Mouse (Mus musculus): Measurements from ENCODE around the gene Mrpl41. TPM values are rescaled to one million over a fixed set of nuclear protein-coding genes. Genes with fewer than 3 reads are reported as not detected.
"Not testable (repeated sequence)": the region's sequence is repeated elsewhere in the genome, so short reads cannot be mapped to it uniquely, and the experiment has no call there.

Mrpl41 gene
- polyA plus RNA-seq, 1 experiment from 2014 or later: 132 TPM

- Histone ChIP-seq H3K4me3 (ENCODE audit: low read length) (no peak overlapping the region), H3K9me3 (ENCODE audit: control insufficient read depth, low read length) (no peaks in the 10 kb centered on the region), H3K4me2 (replicated peaks; ENCODE audit: low read depth, low read length) (no peak overlapping the region), H3K27me3 (ENCODE audit: control insufficient read depth, insufficient read depth, low read length) (no peaks in the 10 kb centered on the region), H3K9ac (ENCODE audit: low read depth, low read length) (no peak overlapping the region), H3K36me3 (ENCODE audit: control insufficient read depth, insufficient read depth, low read length) (no peaks in the 10 kb centered on the region), H3K27ac (ENCODE audit: low read depth, low read length) (no peak overlapping the region), H3K4me1 (ENCODE audit: control insufficient read depth, insufficient read depth, low read length) (no peaks in the 10 kb centered on the region)
- 42% methylated on average over 2 of the region's 2 CpGs for WGBS
- ATAC-seq (ENCODE audit: low FRiP score, low TSS enrichment): no peak
These were observed 12.9 kb upstream of the Mrpl41 start for GRCm38 (mm10) chr2:24987762-24988161.

- no peak for ATAC-seq (ENCODE audit: low FRiP score, low TSS enrichment)
- Histone ChIP-seq H3K27me3 (ENCODE audit: control insufficient read depth, insufficient read depth, low read length) (no peaks in the 10 kb centered on the region), H3K36me3 (ENCODE audit: control insufficient read depth, insufficient read depth, low read length) (peaks cover 15% of the 10 kb centered on the region), H3K9ac (ENCODE audit: low read depth, low read length) (no peak overlapping the region), H3K4me2 (replicated peaks; ENCODE audit: low read depth, low read length) (no peak overlapping the region), H3K27ac (ENCODE audit: low read depth, low read length) (no peak overlapping the region), H3K9me3 (ENCODE audit: control insufficient read depth, low read length) (no peaks in the 10 kb centered on the region), H3K4me3 (ENCODE audit: low read length) (no peak overlapping the region), H3K4me1 (ENCODE audit: control insufficient read depth, insufficient read depth, low read length) (peaks cover 13% of the 10 kb centered on the region)
- WGBS: 90% methylated on average over 5 of the region's 5 CpGs
These were observed 2.1 kb upstream of the Mrpl41 start for GRCm38 (mm10) chr2:24976960-24977359.

DNA sequence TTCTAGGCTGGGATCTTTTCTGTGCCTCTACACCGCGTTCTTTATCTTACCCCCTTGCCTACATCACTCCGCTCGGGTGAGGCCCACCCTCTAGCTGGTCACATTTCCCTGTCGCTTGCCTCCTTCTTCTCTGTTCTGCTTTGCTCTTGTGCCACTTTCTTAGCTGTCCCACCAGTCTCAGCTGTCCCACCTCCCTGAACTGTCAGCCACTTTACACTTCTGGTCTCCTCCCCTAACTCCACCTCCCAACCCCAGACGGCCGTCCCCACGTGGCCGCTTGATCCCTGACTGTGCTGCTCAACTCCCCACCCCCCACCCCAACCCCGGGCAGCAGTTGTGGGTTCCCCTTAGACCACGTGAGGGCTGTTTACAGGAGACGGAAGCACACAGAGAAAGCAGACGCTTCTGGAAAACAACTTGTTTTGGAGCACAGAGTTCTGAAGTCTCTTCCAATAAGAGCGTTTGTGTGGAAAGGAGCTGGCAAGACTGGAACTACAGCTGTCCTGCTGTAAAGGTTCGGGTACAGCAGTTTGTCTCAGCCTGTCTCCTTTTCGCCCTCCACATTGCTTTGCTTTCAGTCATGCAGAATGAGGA is 903 bp upstream of the Mrpl41 start, which contains the start of gene Pnpla7:
Gene Pnpla7 (plus strand): TSS at position 330 of the 594 bp plus-strand sequence.
- peak; percentile 78 for ATAC-seq (ENCODE audit: low FRiP score, low TSS enrichment)
- H3K4me1 ChIP-seq (ENCODE audit: control insufficient read depth, insufficient read depth, low read length): peaks cover 13% of the 10 kb centered on the region
- no peaks in the 10 kb centered on the region for H3K9me3 ChIP-seq (ENCODE audit: control insufficient read depth, low read length)
- H3K9ac ChIP-seq (ENCODE audit: low read depth, low read length): peak within 1 kb of the TSS; percentile 78
- H3K27ac ChIP-seq (ENCODE audit: low read depth, low read length): peak within 1 kb of the TSS; percentile 90
- H3K4me2 ChIP-seq (replicated peaks; ENCODE audit: low read depth, low read length): peak within 1 kb of the TSS; percentile 99
- no peaks in the 10 kb centered on the region for H3K27me3 ChIP-seq (ENCODE audit: control insufficient read depth, insufficient read depth, low read length)
- peaks cover 24% of the 10 kb centered on the region for H3K36me3 ChIP-seq (ENCODE audit: control insufficient read depth, insufficient read depth, low read length)
- H3K4me3 ChIP-seq (ENCODE audit: low read length): peak within 1 kb of the TSS; percentile 88
- under 1% methylated on average over 16 of the region's 16 CpGs for WGBS

DNA sequence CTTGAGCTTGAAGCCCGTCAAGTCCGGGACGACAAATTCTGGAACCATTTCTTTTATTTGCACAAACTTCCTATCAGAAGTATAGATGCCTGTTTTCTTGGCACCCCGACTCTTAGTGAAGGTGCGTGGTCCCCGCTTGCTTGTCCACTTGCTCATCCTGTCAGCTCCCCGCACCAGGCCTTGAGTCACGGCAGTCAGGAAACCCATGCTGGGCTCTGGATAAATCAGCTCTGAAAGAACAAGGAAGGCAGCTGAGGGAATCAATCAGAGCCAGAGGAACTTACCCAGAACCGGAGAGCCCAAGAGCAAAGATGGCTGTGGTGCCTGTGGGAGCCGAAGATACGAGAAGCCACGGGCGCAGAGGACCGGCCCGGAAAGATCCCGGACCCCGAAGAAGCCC is 446 bp downstream of the Mrpl41 start:
- not testable (repeated sequence) for H3K9me3 ChIP-seq (ENCODE audit: control insufficient read depth, low read length); H3K27me3 ChIP-seq (ENCODE audit: control insufficient read depth, insufficient read depth, low read length); ATAC-seq (ENCODE audit: low FRiP score, low TSS enrichment)
- H3K4me1 ChIP-seq (ENCODE audit: control insufficient read depth, insufficient read depth, low read length): peaks cover 13% of the 10 kb centered on the region
- peak overlapping the region; percentile 88 for H3K4me3 ChIP-seq (ENCODE audit: low read length)
- WGBS: 1% methylated on average over 17 of the region's 17 CpGs
- H3K4me2 ChIP-seq (replicated peaks; ENCODE audit: low read depth, low read length): peak overlapping the region; percentile 99
- H3K27ac ChIP-seq (ENCODE audit: low read depth, low read length): peak overlapping the region; percentile 74
- peak overlapping the region; percentile 78 for H3K9ac ChIP-seq (ENCODE audit: low read depth, low read length)
- peaks cover 37% of the 10 kb centered on the region for H3K36me3 ChIP-seq (ENCODE audit: control insufficient read depth, insufficient read depth, low read length)

DNA sequence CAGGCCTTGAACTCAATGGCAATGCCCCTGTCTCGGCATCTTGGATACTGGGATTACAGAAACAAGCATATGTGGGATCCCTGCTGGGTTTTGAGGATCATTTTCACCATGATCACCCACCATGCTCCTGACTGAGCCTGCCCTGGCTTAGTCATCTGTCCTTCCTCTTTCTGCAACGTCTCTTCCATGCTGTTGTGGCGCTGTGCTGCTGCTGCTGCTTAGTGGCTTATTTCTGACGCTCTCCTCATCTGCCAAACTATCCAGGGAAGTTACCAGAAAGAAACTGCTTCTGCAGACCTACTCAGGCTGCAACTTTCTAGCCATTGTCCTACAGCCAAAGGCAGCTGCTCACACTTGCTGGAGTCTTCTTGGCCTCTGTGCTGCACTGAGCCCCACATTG is 4.5 kb downstream of the Mrpl41 start:
- H3K9ac ChIP-seq (ENCODE audit: low read depth, low read length): no peak overlapping the region
- peaks cover 9% of the 10 kb centered on the region for H3K4me1 ChIP-seq (ENCODE audit: control insufficient read depth, insufficient read depth, low read length)
- no peak overlapping the region for H3K27ac ChIP-seq (ENCODE audit: low read depth, low read length)
- no peak overlapping the region for H3K4me2 ChIP-seq (replicated peaks; ENCODE audit: low read depth, low read length)
- H3K27me3 ChIP-seq (ENCODE audit: control insufficient read depth, insufficient read depth, low read length): no peaks in the 10 kb centered on the region
- WGBS: 92% methylated on average over 4 of the region's 4 CpGs
- H3K36me3 ChIP-seq (ENCODE audit: control insufficient read depth, insufficient read depth, low read length): peaks cover 67% of the 10 kb centered on the region
- H3K4me3 ChIP-seq (ENCODE audit: low read length): no peak overlapping the region
- no peak for ATAC-seq (ENCODE audit: low FRiP score, low TSS enrichment)
- no peaks in the 10 kb centered on the region for H3K9me3 ChIP-seq (ENCODE audit: control insufficient read depth, low read length)

- peaks cover 50% of the 10 kb centered on the region for H3K36me3 ChIP-seq (ENCODE audit: control insufficient read depth, insufficient read depth, low read length)
- WGBS: under 1% methylated on average over 28 of the region's 28 CpGs
These were observed 12.4 kb downstream of the Mrpl41 start, which contains the start of gene Dph7 for GRCm38 (mm10) chr2:24962304-24963000. Dph7 (plus strand) TSS chr2:24962400.

DNA sequence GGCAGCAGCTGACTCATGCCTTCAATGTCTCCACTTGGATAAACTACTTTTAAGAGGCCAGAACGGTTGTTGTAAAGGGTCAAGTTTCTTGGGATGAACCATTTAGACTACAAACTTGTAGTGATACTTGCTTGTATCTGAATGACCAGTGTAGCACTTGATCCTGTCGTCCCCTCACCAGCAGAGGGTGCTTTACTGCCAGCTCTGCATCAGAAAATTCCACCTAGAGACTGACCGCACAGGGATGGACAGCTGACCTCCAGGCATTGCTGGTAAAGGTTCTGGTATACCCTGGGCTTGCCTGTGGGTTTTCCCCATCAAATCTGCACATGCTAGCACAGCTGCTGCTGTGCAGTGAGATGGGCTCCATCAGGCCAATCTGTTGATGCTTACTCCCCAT is 14.0 kb downstream of the Mrpl41 start:
- Histone ChIP-seq H3K9ac (ENCODE audit: low read depth, low read length) (no peak overlapping the region), H3K27ac (ENCODE audit: low read depth, low read length) (no peak overlapping the region), H3K4me1 (ENCODE audit: control insufficient read depth, insufficient read depth, low read length) (peaks cover 5% of the 10 kb centered on the region; the same call in 1 of the 2 replicates), H3K4me3 (ENCODE audit: low read length) (no peak overlapping the region), H3K4me2 (replicated peaks; ENCODE audit: low read depth, low read length) (no peak overlapping the region), H3K9me3 (ENCODE audit: control insufficient read depth, low read length) (no peaks in the 10 kb centered on the region), H3K36me3 (ENCODE audit: control insufficient read depth, insufficient read depth, low read length) (peaks cover 49% of the 10 kb centered on the region), H3K27me3 (ENCODE audit: control insufficient read depth, insufficient read depth, low read length) (no peaks in the 10 kb centered on the region)
- ATAC-seq (ENCODE audit: low FRiP score, low TSS enrichment): 0 out of 2 replicates have a peak, but pooled peaks have one; percentile 34
- WGBS: 28% methylated on average over 3 of the region's 3 CpGs

More at GRCm38 (mm10) chr2:24962304-24963000, 12.4 kb downstream of the Mrpl41 start, which contains the start of gene Dph7:
- Histone ChIP-seq H3K9me3 (ENCODE audit: control insufficient read depth, low read length) (no peaks in the 10 kb centered on the region), H3K9ac (ENCODE audit: low read depth, low read length) (peak within 1 kb of the TSS; percentile 78), H3K27ac (ENCODE audit: low read depth, low read length) (no peak within 1 kb of the TSS), H3K4me2 (replicated peaks; ENCODE audit: low read depth, low read length) (peak within 1 kb of the TSS; percentile 52), H3K4me1 (ENCODE audit: control insufficient read depth, insufficient read depth, low read length) (peaks cover 5% of the 10 kb centered on the region; the same call in 1 of the 2 replicates), H3K4me3 (ENCODE audit: low read length) (peak within 1 kb of the TSS; percentile 87), H3K27me3 (ENCODE audit: control insufficient read depth, insufficient read depth, low read length) (no peaks in the 10 kb centered on the region)
- ATAC-seq (ENCODE audit: low FRiP score, low TSS enrichment): peak; percentile 81

- no peaks in the 10 kb centered on the region for H3K27me3 ChIP-seq (ENCODE audit: control insufficient read depth, insufficient read depth, low read length)
- ATAC-seq (ENCODE audit: low FRiP score, low TSS enrichment): no peak
These were observed 22.3 kb downstream of the Mrpl41 start for GRCm38 (mm10) chr2:24952537-24953055.

DNA sequence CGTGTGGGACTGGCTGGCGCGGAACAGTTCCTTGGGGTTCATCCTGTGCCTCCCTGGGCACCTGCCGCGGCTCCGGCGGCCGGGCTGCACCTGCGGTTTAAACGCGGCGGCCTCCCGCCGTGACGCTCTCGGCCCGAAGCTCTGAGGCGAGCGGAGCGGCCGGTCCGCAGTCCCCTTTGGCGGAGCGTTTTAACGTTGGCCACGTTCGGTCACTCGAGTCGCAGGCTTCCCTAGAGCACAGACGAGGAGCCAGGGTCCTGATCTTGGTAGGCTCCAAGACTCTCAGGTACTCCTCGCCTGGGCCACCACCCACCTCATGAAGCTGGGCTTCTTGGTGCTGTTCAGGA is 24.7 kb downstream of the Mrpl41 start:
- Histone ChIP-seq H3K9ac (ENCODE audit: low read depth, low read length) (peak overlapping the region; percentile 95), H3K4me2 (replicated peaks; ENCODE audit: low read depth, low read length) (peak overlapping the region; percentile 89), H3K36me3 (ENCODE audit: control insufficient read depth, insufficient read depth, low read length) (peaks cover 36% of the 10 kb centered on the region), H3K9me3 (ENCODE audit: control insufficient read depth, low read length) (no peaks in the 10 kb centered on the region), H3K27me3 (ENCODE audit: control insufficient read depth, insufficient read depth, low read length) (no peaks in the 10 kb centered on the region), H3K4me3 (ENCODE audit: low read length) (peak overlapping the region; percentile 98), H3K27ac (ENCODE audit: low read depth, low read length) (peak overlapping the region; percentile 67), H3K4me1 (ENCODE audit: control insufficient read depth, insufficient read depth, low read length) (peaks cover 7% of the 10 kb centered on the region; the same call in 1 of the 2 replicates)
- no peak; the same call in 1 of the 2 replicates for ATAC-seq (ENCODE audit: low FRiP score, low TSS enrichment)
- under 1% methylated on average over 31 of the region's 31 CpGs for WGBS

More at GRCm38 (mm10) chr2:24952537-24953055, 22.3 kb downstream of the Mrpl41 start:
- H3K4me3 ChIP-seq (ENCODE audit: low read length): no peak overlapping the region
- H3K4me1 ChIP-seq (ENCODE audit: control insufficient read depth, insufficient read depth, low read length): peaks cover 7% of the 10 kb centered on the region; the same call in 1 of the 2 replicates
- H3K36me3 ChIP-seq (ENCODE audit: control insufficient read depth, insufficient read depth, low read length): peaks cover 53% of the 10 kb centered on the region
- no peak overlapping the region for H3K27ac ChIP-seq (ENCODE audit: low read depth, low read length)
- WGBS: 91% methylated on average over 4 of the region's 4 CpGs
- no peak overlapping the region for H3K4me2 ChIP-seq (replicated peaks; ENCODE audit: low read depth, low read length)
- no peak overlapping the region for H3K9ac ChIP-seq (ENCODE audit: low read depth, low read length)
- H3K9me3 ChIP-seq (ENCODE audit: control insufficient read depth, low read length): no peaks in the 10 kb centered on the region
